Mouse (Mus musculus): ENCODE results near the gene Wnt10a. TPM values are rescaled to one million over a fixed set of nuclear protein-coding genes. Genes with fewer than 3 reads are reported as not detected.

Wnt10a gene
- polyA plus RNA-seq, 1 experiment from 2014 or later, result 1.3 TPM

- Histone ChIP-seq H3K27ac (no peak overlapping the region), H3K27me3 (ENCODE audit: low read depth, poor library complexity, severe bottlenecking) (peaks cover 30% of the 10 kb centered on the region), H3K4me1 (peaks cover 5% of the 10 kb centered on the region; the same call in 1 of the 2 replicates), H3K9me3 (replicated peaks) (no peaks in the 10 kb centered on the region), H3K36me3 (no peaks in the 10 kb centered on the region), H3K4me3 (no peak overlapping the region)
- no peak for DNase-seq (ENCODE audit: low spot score)
- 32% methylated on average over 9 of the region's 9 CpGs for WGBS
Observed at GRCm38 (mm10) chr1:74846341-74846740, 55.0 kb downstream of the Wnt10a start.

GRCm38 (mm10) chr1:74848946-74849345 lies 57.6 kb downstream of the Wnt10a start:
- Histone ChIP-seq H3K27ac (no peak overlapping the region), H3K4me3 (no peak overlapping the region), H3K27me3 (ENCODE audit: low read depth, poor library complexity, severe bottlenecking) (peaks cover 56% of the 10 kb centered on the region), H3K4me1 (peaks cover 6% of the 10 kb centered on the region), H3K36me3 (no peaks in the 10 kb centered on the region), H3K9me3 (replicated peaks) (no peaks in the 10 kb centered on the region)
- 60% methylated on average over 5 of the region's 5 CpGs for WGBS
- DNase-seq (ENCODE audit: low spot score), result no peak

DNA sequence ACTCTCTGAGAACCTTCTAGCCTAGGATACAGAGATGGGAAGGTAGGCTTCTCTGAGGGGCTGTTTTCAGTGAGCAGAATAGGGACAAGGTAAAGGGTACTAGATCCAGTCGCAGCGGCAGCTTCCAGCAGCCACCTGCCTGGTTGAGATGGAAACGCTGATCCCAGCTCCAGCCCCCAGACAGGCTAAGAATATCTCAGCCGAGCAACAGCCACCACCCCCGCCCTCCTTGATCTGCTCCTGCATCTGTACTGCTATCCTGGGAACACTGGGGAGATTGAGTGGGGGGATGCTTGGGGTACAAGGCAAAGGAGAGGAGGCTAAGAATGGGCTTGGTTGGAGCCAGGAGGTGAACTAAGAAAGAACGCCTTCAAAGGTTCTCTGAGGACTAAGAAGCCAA lies 58.9 kb downstream of the Wnt10a start:
- no peak overlapping the region for H3K27ac ChIP-seq
- peaks cover 18% of the 10 kb centered on the region for H3K4me1 ChIP-seq
- H3K9me3 ChIP-seq (replicated peaks), result no peaks in the 10 kb centered on the region
- no peaks in the 10 kb centered on the region for H3K36me3 ChIP-seq
- 22% methylated on average over 6 of the region's 6 CpGs for WGBS
- no peak overlapping the region for H3K4me3 ChIP-seq
- H3K27me3 ChIP-seq (ENCODE audit: low read depth, poor library complexity, severe bottlenecking), result peaks cover 69% of the 10 kb centered on the region
- no peak for DNase-seq (ENCODE audit: low spot score)

DNA sequence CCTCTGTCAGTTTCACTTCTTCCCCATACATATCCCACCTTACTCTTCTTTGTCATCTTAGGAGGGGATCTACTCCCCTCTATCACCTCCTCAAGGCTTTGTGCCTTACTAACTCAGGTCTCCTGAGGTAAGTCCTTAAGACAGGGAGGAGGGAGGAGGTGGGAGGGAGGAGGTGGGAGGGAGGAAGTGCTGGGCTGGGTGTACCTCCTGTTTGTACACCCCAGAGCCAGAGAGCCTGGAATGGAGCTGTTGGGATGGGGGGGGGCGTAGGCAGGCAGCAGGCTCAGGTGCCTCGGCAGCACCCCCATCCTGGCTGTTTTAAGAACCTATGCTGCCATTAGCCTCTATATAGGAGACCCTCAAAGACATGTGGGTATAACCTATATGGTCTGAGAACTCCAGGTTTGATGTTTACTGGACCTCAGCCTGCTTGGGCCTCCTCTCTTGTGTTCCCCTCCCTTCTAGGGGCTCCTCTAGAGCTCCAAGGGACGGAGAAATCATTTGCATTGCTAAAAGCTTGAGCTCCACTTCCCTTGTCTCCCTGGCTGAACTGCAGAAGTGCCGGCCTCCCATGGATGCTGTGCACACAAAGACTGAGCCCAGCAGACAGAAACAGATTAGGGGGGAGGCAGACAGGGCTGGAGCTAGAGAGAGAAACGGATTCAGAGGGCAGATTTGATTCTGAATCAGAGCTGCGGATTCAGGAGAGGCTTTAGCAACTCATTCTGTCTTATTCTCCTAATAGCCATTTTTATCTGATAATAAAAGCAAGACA lies 59.9 kb downstream of the Wnt10a start:
- WGBS, result 24% methylated on average over 6 of the region's 6 CpGs
- no peak for DNase-seq (ENCODE audit: low spot score)
- Histone ChIP-seq H3K9me3 (replicated peaks) (no peaks in the 10 kb centered on the region), H3K4me3 (no peak overlapping the region), H3K27ac (no peak overlapping the region), H3K36me3 (no peaks in the 10 kb centered on the region), H3K4me1 (peaks cover 25% of the 10 kb centered on the region), H3K27me3 (ENCODE audit: low read depth, poor library complexity, severe bottlenecking) (peaks cover 78% of the 10 kb centered on the region)

Other genes with a start within 250 kb of the Wnt10a start
- 0.08 and 0.95 TPM in 2 replicates for gene Plcd4, start 248.6 kb upstream of the Wnt10a start, polyA plus RNA-seq (2016; fragmentation: Nextera tagmentation; extraction: Ambion mirVana)
- gene Usp37, start 247.2 kb upstream of the Wnt10a start, polyA plus RNA-seq (2016; fragmentation: Nextera tagmentation; extraction: Ambion mirVana), result 45.5 and 50.3 TPM in 2 replicates
- 11.3 and 11.4 TPM in 2 replicates for gene Zfp142, start 203.3 kb upstream of the Wnt10a start, polyA plus RNA-seq (2016; fragmentation: Nextera tagmentation; extraction: Ambion mirVana)
- 16.7 and 18.0 TPM in 2 replicates for gene Bcs1l, start 203.2 kb upstream of the Wnt10a start, polyA plus RNA-seq (2016; fragmentation: Nextera tagmentation; extraction: Ambion mirVana)
- 36.3 and 41.6 TPM in 2 replicates for gene Rnf25, start 190.1 kb upstream of the Wnt10a start, polyA plus RNA-seq (2016; fragmentation: Nextera tagmentation; extraction: Ambion mirVana)
- 10.5 and 11.8 TPM in 2 replicates for gene Stk36, start 190.1 kb upstream of the Wnt10a start, polyA plus RNA-seq (2016; fragmentation: Nextera tagmentation; extraction: Ambion mirVana)
- gene Ttll4, start 129.8 kb upstream of the Wnt10a start, polyA plus RNA-seq (2016; fragmentation: Nextera tagmentation; extraction: Ambion mirVana), result 52.0 and 53.8 TPM in 2 replicates
- gene Cyp27a1, start 77.9 kb upstream of the Wnt10a start, polyA plus RNA-seq (2016; fragmentation: Nextera tagmentation; extraction: Ambion mirVana), result 22.8 and 25.5 TPM in 2 replicates
- 0.16 and 0.29 TPM in 2 replicates for gene Prkag3, start 42.3 kb upstream of the Wnt10a start, polyA plus RNA-seq (2016; fragmentation: Nextera tagmentation; extraction: Ambion mirVana)
- gene Wnt6, start 19.6 kb upstream of the Wnt10a start, polyA plus RNA-seq (2016; fragmentation: Nextera tagmentation; extraction: Ambion mirVana), result 30.1 and 34.2 TPM in 2 replicates
- not detected in 2 replicates for gene Cdk5r2, start 63.4 kb downstream of the Wnt10a start, polyA plus RNA-seq (2016; fragmentation: Nextera tagmentation; extraction: Ambion mirVana)
- not detected in 2 replicates for gene Fev, start 93.9 kb downstream of the Wnt10a start, polyA plus RNA-seq (2016; fragmentation: Nextera tagmentation; extraction: Ambion mirVana)
- gene Cryba2, start 101.6 kb downstream of the Wnt10a start, polyA plus RNA-seq (2016; fragmentation: Nextera tagmentation; extraction: Ambion mirVana), result not detected in 2 replicates
- not detected in 2 replicates for gene Cfap65, start 144.1 kb downstream of the Wnt10a start, polyA plus RNA-seq (2016; fragmentation: Nextera tagmentation; extraction: Ambion mirVana)
- gene Ihh, start 160.2 kb downstream of the Wnt10a start, polyA plus RNA-seq (2016; fragmentation: Nextera tagmentation; extraction: Ambion mirVana), result 0.08 and 0.11 TPM in 2 replicates

All from limb, embryonic 10.5 days (tissue).